Mouse (Mus musculus) cerebellum, adult 11 months (tissue): ENCODE results near the gene Kazald1.
A peak's percentile ranks its signal among the peaks of the same experiment; 100 is the strongest.
"Not testable (repeated sequence)": the region's sequence is repeated elsewhere in the genome, so short reads cannot be mapped to it uniquely, and the experiment has no call there.

ENCODE experiments used
- DNase-seq: peaks from one replicate; pipeline ENCODE4 v3.0.0; 2022

Gene Kazald1

GRCm38 (mm10) chr19:45074580-45075322, at the start of gene Kazald1:
Gene Kazald1 (plus strand): TSS chr19:45075241.
- DNase-seq, result peak; percentile 95

- no peak for DNase-seq
These were observed 49.0 kb upstream of the Kazald1 start for GRCm38 (mm10) chr19:45025937-45026568.

GRCm38 (mm10) chr19:45026958-45027670, 47.9 kb upstream of the Kazald1 start:
- DNase-seq, result no peak

GRCm38 (mm10) chr19:45027848-45028247, 47.2 kb upstream of the Kazald1 start:
- no peak for DNase-seq

GRCm38 (mm10) chr19:45028746-45029145, 46.3 kb upstream of the Kazald1 start:
- DNase-seq, result no peak

GRCm38 (mm10) chr19:45029571-45029970, 45.5 kb upstream of the Kazald1 start:
- no peak for DNase-seq

- peak; percentile 76 for DNase-seq
These were observed 44.9 kb upstream of the Kazald1 start for GRCm38 (mm10) chr19:45030111-45030510.

GRCm38 (mm10) chr19:45030746-45031693, 44.0 kb upstream of the Kazald1 start:
- DNase-seq, result peak; percentile 84

- peak; percentile 77 for DNase-seq
These were observed 43.3 kb upstream of the Kazald1 start for GRCm38 (mm10) chr19:45031780-45032179.

GRCm38 (mm10) chr19:45032570-45033332, 42.3 kb upstream of the Kazald1 start:
- DNase-seq, result no peak

- DNase-seq, result peak; percentile 35
These were observed 38.2 kb upstream of the Kazald1 start for GRCm38 (mm10) chr19:45036867-45037266.

- not testable (repeated sequence) for DNase-seq
These were observed 36.8 kb upstream of the Kazald1 start for GRCm38 (mm10) chr19:45038198-45038597.

- DNase-seq, result no peak
These were observed 34.8 kb upstream of the Kazald1 start for GRCm38 (mm10) chr19:45040214-45040613.

- DNase-seq, result no peak
These were observed 30.6 kb upstream of the Kazald1 start for GRCm38 (mm10) chr19:45044389-45044927.

GRCm38 (mm10) chr19:45045236-45045635, 29.8 kb upstream of the Kazald1 start:
- DNase-seq, result no peak

GRCm38 (mm10) chr19:45045651-45046050, 29.4 kb upstream of the Kazald1 start, which contains the start of gene Pdzd7:
Gene Pdzd7 (minus strand): TSS chr19:45045717.
- DNase-seq, result no peak

- DNase-seq, result peak; percentile 91
These were observed 28.3 kb upstream of the Kazald1 start for GRCm38 (mm10) chr19:45046523-45047321.

- DNase-seq, result peak; percentile 94
These were observed 27.6 kb upstream of the Kazald1 start, which contains the start of gene Sfxn3 for GRCm38 (mm10) chr19:45047417-45047934. Gene Sfxn3 (plus strand): TSS chr19:45047503.

- DNase-seq, result peak; percentile 51
These were observed 27.0 kb upstream of the Kazald1 start for GRCm38 (mm10) chr19:45047935-45048643.
